Mouse (Mus musculus): ENCODE data around the gene Mrps18a. TPM values are rescaled to one million over a fixed set of nuclear protein-coding genes. Genes with fewer than 3 reads are reported as not detected.
A peak's percentile ranks its signal among the peaks of the same experiment; 100 is the strongest.

The Mrps18a gene
- total and polyA plus RNA-seq, 3 experiments, result 99.4 to 140 (median 128) TPM

DNA sequence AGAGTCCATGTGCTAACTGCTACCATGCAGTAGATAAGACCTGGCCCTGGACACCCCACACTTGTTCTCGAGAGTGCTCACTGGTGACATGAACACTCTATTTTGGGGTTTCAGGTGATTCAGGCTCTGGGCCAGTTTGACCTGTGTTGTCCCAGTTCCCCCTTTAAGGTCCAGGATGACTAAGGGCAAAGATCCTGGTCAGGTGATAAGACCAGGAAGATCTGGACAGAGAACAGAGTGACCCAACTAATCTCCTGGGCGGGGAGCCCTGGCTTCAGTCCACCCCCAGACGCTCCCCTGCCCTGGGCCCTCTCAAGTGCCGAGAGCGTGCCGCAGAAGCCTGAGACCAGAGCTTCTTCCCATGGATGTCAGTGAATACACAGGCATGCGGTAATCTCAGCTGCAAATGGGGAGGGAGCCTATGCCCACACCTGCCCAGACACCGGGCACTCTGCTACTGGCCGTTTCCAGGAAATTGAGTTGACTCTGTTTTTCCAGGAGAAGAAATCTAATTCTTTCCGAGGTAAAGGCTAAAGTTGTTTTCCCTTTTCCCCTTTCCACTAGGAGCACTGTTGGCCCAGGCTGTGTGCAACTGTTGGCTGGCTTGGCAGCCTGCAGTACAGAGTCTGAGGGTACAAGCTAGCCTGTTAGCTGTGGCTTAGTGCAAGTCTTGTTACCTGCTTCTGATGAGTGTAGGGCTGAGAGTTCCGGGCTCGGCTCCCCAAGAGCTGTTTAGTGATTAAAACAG is 13.3 kb downstream of the Mrps18a start:
- DNase-seq, result peak; percentile 57 to 79
- H3K9ac ChIP-seq (ENCODE audit: low read depth, low read length), result peak overlapping the region; percentile 16; the same call in 1 of the 2 replicates
- H3K79me2 ChIP-seq (replicated peaks; ENCODE audit: control insufficient read depth, insufficient read depth, low read length), result no peaks in the 10 kb centered on the region
- peak overlapping the region; percentile 89 for H3K27ac ChIP-seq
- H3K36me3 ChIP-seq (ENCODE audit: control insufficient read depth, insufficient read depth, low read length), result no peaks in the 10 kb centered on the region
- H3K27me3 ChIP-seq (ENCODE audit: control insufficient read depth, insufficient read depth, low read length), result no peaks in the 10 kb centered on the region
- H3K4me3 ChIP-seq, result peak overlapping the region; percentile 27
- peak; percentile 98 for TF ChIP-seq EP300 (IDR thresholded peaks at IDR 0.05; ENCODE audit: insufficient read depth, low read depth, low read length)
- TF ChIP-seq POLR2A (IDR thresholded peaks at IDR 0.05; ENCODE audit: insufficient read depth, low read depth, low read length), result no peak
- TF ChIP-seq CTCF (IDR thresholded peaks at IDR 0.05), result peak; percentile 29; the same call in 1 of the 2 replicates
- peaks cover 4% of the 10 kb centered on the region for H3K4me1 ChIP-seq (ENCODE audit: control insufficient read depth, insufficient read depth, low read length)
- intact Hi-C loops (cut with DNase I), result loop anchor here (5.0 kb wide), 1 partner anchor 312 kb away; no protein-coding TSS in a partner anchor
- WGBS, result 50% methylated on average over 12 of the region's 12 CpGs

GRCm38 (mm10) chr17:46126608-46127007 is 15.8 kb downstream of the Mrps18a start:
- Histone ChIP-seq H3K36me3 (ENCODE audit: control insufficient read depth, insufficient read depth, low read length) (no peaks in the 10 kb centered on the region), H3K79me2 (replicated peaks; ENCODE audit: control insufficient read depth, insufficient read depth, low read length) (no peaks in the 10 kb centered on the region), H3K27ac (no peak overlapping the region; the same call in 1 of the 2 replicates), H3K4me3 (no peak overlapping the region), H3K27me3 (ENCODE audit: control insufficient read depth, insufficient read depth, low read length) (no peaks in the 10 kb centered on the region), H3K9ac (ENCODE audit: low read depth, low read length) (no peak overlapping the region), H3K4me1 (ENCODE audit: control insufficient read depth, insufficient read depth, low read length) (peaks cover 5% of the 10 kb centered on the region)
- intact Hi-C loops (cut with DNase I), result no loop called here
- TF ChIP-seq POLR2A (IDR thresholded peaks at IDR 0.05; ENCODE audit: insufficient read depth, low read depth, low read length) (no peak), EP300 (IDR thresholded peaks at IDR 0.05; ENCODE audit: insufficient read depth, low read depth, low read length) (no peak), CTCF (IDR thresholded peaks at IDR 0.05) (no peak)
- 74% methylated on average over 6 of the region's 6 CpGs for WGBS
- DNase-seq, result no peak

- intact Hi-C loops (cut with DNase I), result no loop called here
- TF ChIP-seq POLR2A (IDR thresholded peaks at IDR 0.05; ENCODE audit: insufficient read depth, low read depth, low read length) (no peak), EP300 (IDR thresholded peaks at IDR 0.05; ENCODE audit: insufficient read depth, low read depth, low read length) (no peak), CTCF (IDR thresholded peaks at IDR 0.05) (no peak)
- no peaks in the 10 kb centered on the region for H3K36me3 ChIP-seq (ENCODE audit: control insufficient read depth, insufficient read depth, low read length)
- H3K9ac ChIP-seq (ENCODE audit: low read depth, low read length), result no peak overlapping the region
- no peaks in the 10 kb centered on the region for H3K79me2 ChIP-seq (replicated peaks; ENCODE audit: control insufficient read depth, insufficient read depth, low read length)
- peak in 1 of 2 experiments; percentile 18 for DNase-seq
- peaks cover 5% of the 10 kb centered on the region for H3K4me1 ChIP-seq (ENCODE audit: control insufficient read depth, insufficient read depth, low read length)
- H3K27me3 ChIP-seq (ENCODE audit: control insufficient read depth, insufficient read depth, low read length), result no peaks in the 10 kb centered on the region
- no peak overlapping the region for H3K27ac ChIP-seq
- no peak overlapping the region for H3K4me3 ChIP-seq
- 80% methylated on average over 6 of the region's 6 CpGs for WGBS
Observed at GRCm38 (mm10) chr17:46127814-46128493, 17.2 kb downstream of the Mrps18a start.

DNA sequence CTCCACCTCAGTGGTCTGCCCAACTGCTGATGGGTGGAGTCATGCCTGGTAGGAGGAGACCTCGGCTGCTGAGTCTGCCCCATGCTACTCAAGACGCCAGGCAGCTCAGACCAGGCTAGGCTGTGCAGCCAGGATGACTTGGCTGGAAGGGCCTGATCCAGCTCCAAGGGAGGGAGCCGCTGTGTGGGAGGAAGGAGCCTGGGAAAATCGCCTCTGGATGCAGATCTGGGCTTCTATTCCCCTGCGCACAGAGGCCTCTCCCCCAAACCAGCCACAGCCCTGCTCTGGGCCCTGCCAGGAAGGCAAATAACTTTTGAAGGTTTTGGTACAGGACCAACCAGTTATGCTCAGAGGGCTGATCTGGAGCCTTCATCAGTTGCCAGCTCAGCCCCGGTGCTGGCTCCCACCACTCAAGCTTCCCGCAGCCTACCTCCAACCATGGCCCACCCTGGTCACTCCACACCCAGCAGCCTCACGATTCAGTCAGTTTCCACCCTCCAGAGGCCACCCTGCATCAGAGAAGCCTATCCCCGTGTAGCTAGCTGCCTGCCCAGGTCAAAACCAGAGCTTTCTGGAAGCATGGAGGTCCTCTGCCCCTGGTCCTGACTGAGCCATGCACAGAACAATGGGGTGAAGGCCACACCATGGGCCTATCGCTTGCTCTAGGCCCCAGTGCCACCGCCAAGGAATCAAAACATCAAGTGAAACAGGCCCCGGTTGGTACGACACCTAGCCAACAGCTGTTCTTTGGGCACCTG is 19.1 kb downstream of the Mrps18a start:
- peak; percentile 66 to 82 for DNase-seq
- TF ChIP-seq POLR2A (IDR thresholded peaks at IDR 0.05; ENCODE audit: insufficient read depth, low read depth, low read length) (no peak), CTCF (IDR thresholded peaks at IDR 0.05) (no peak), EP300 (IDR thresholded peaks at IDR 0.05; ENCODE audit: insufficient read depth, low read depth, low read length) (no peak)
- no peaks in the 10 kb centered on the region for H3K27me3 ChIP-seq (ENCODE audit: control insufficient read depth, insufficient read depth, low read length)
- no peak overlapping the region for H3K4me3 ChIP-seq
- no peaks in the 10 kb centered on the region for H3K79me2 ChIP-seq (replicated peaks; ENCODE audit: control insufficient read depth, insufficient read depth, low read length)
- peaks cover 3% of the 10 kb centered on the region; the same call in 1 of the 2 replicates for H3K4me1 ChIP-seq (ENCODE audit: control insufficient read depth, insufficient read depth, low read length)
- H3K27ac ChIP-seq, result peak overlapping the region; percentile 49
- no peaks in the 10 kb centered on the region for H3K36me3 ChIP-seq (ENCODE audit: control insufficient read depth, insufficient read depth, low read length)
- intact Hi-C loops (cut with DNase I), result loop anchor here (5.0 to 10.0 kb wide), 2 partner anchors 173 to 285 kb away; no protein-coding TSS in a partner anchor
- H3K9ac ChIP-seq (ENCODE audit: low read depth, low read length), result no peak overlapping the region
- WGBS, result 62% methylated on average over 13 of the region's 13 CpGs

- H3K27me3 ChIP-seq (ENCODE audit: control insufficient read depth, insufficient read depth, low read length), result no peaks in the 10 kb centered on the region
- WGBS, result 18% methylated on average over 12 of the region's 12 CpGs
- no peak for TF ChIP-seq POLR2A (IDR thresholded peaks at IDR 0.05; ENCODE audit: insufficient read depth, low read depth, low read length)
- TF ChIP-seq EP300 (IDR thresholded peaks at IDR 0.05; ENCODE audit: insufficient read depth, low read depth, low read length), result peak; percentile 65; the same call in 1 of the 2 replicates
Observed at GRCm38 (mm10) chr17:46132058-46132718, 21.4 kb downstream of the Mrps18a start.

More at GRCm38 (mm10) chr17:46132058-46132718, 21.4 kb downstream of the Mrps18a start:
- Histone ChIP-seq H3K36me3 (ENCODE audit: control insufficient read depth, insufficient read depth, low read length) (no peaks in the 10 kb centered on the region), H3K9ac (ENCODE audit: low read depth, low read length) (no peak overlapping the region), H3K27ac (no peak overlapping the region), H3K4me3 (no peak overlapping the region), H3K4me1 (ENCODE audit: control insufficient read depth, insufficient read depth, low read length) (peaks cover 3% of the 10 kb centered on the region; the same call in 1 of the 2 replicates), H3K79me2 (replicated peaks; ENCODE audit: control insufficient read depth, insufficient read depth, low read length) (no peaks in the 10 kb centered on the region)
- intact Hi-C loops (cut with DNase I), result loop anchor here (1.0 to 10.0 kb wide), 4 partner anchors 91 to 401 kb away; no protein-coding TSS in a partner anchor
- DNase-seq, result peak; percentile 70 to 86
